Mouse (Mus musculus): ENCODE results near the gene Msi1. TPM values are rescaled to one million over a fixed set of nuclear protein-coding genes. Genes with fewer than 3 reads are reported as not detected.

Gene Msi1
- total and polyA plus RNA-seq, 2 experiments from 2014 or later = 1.1 to 5.6 TPM

DNA sequence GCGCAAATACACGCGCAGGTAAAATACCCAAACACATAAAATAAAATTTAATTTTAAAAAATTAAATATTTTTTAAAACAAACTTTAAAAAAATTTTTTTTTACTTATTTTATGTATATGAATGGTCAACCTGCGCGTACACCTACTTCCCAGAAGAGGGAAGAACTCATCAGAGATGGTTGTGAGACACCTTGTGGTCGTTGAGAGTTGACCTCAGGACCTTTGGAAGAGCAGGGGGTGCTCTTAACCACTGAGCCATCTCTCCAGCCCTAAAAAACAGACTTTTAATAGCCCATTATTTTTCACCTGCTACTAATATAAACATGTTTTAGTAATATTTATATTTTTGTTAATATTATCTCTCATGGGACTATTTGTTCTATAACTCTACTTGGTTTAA lies 54.0 kb downstream of the Msi1 start:
- WGBS = 55% methylated on average over 6 of the region's 6 CpGs
- Histone ChIP-seq H3K27me3 (ENCODE audit: control insufficient read depth, insufficient read depth, low read length) (no peaks in the 10 kb centered on the region), H3K4me3 (ENCODE audit: low read depth, low read length) (no peak overlapping the region), H3K4me1 (ENCODE audit: control insufficient read depth, insufficient read depth) (0 out of 2 replicates have a peak, but pooled peaks cover 4% of the 10 kb centered on the region), H3K4me2 (ENCODE audit: low read depth, low read length) (no peak overlapping the region), H3K9me3 (replicated peaks; ENCODE audit: control insufficient read depth, low read length) (no peaks in the 10 kb centered on the region), H3K9ac (replicated peaks; ENCODE audit: low read depth, low read length) (no peak overlapping the region), H3K27ac (ENCODE audit: low read depth) (no peak overlapping the region), H3K36me3 (replicated peaks; ENCODE audit: control insufficient read depth, insufficient read depth, low read length) (peaks cover 11% of the 10 kb centered on the region)
- ATAC-seq (ENCODE audit: insufficient read depth, low read depth) (no peak), DNase-seq (ENCODE audit: low spot score) (no peak)
- TF ChIP-seq EP300 (IDR thresholded peaks at IDR 0.05; ENCODE audit: low read depth) (no peak), CTCF (IDR thresholded peaks at IDR 0.05; ENCODE audit: low read depth) (no peak)

DNA sequence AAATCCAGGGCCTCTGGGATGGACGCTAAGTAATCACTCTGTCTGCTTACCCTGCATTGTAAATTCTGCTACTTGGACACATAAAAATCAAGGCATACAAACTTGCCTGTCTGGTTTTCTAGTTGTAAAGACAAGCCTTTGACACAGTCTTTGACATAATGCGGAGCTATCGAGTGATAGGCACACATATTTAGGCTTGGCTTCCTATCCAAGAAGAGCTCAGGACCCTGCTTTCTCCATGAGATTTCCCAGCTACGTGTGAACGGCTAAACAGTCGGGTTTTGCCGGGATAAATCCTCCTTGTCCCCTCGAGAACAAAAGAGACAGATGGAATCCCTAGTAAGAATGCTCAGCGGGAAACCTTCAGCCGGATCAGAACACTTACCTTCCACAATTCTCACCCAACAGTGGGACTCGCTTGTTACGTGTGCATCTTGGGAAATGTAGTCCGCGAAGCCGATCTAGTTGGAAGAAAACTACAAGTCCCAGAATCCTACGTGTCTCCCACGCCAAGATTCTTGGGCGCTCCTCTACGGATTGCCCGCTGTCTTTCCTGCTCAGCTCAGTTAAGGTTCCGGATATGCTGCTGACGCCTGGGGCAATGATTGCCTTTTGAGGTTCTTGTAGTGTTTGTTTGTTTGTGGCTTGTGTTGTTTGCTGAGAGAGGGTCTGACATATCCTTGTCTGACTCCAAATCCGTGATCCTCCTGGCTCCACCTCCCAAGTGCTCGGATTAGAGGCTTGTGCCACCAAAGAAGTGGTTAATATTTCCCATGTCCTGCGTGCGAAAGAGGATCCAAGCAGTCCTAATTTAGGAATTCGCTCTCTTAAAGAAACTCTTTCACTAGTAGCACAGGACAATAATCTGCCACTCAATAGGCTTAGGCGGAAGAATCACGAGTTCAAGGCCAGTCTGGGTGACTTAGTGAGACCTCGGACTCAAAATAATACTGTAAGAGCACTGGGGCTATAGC lies 54.8 kb downstream of the Msi1 start, which contains the start of gene Sirt4:
Sirt4 (minus strand) TSS at position 779 of the 974 bp plus-strand sequence.
- TF ChIP-seq CTCF (IDR thresholded peaks at IDR 0.05; ENCODE audit: low read depth) (no peak), EP300 (IDR thresholded peaks at IDR 0.05; ENCODE audit: low read depth) (no peak)
- peaks cover 7% of the 10 kb centered on the region; the same call in 1 of the 2 replicates for H3K4me1 ChIP-seq (ENCODE audit: control insufficient read depth, insufficient read depth)
- DNase-seq (ENCODE audit: low spot score) (peak; percentile 98), ATAC-seq (ENCODE audit: insufficient read depth, low read depth) (peak; percentile 87)
- peaks cover 10% of the 10 kb centered on the region for H3K36me3 ChIP-seq (replicated peaks; ENCODE audit: control insufficient read depth, insufficient read depth, low read length)
- no peaks in the 10 kb centered on the region for H3K9me3 ChIP-seq (replicated peaks; ENCODE audit: control insufficient read depth, low read length)
- H3K27ac ChIP-seq (ENCODE audit: low read depth) = peak within 1 kb of the TSS; percentile 81
- 5% methylated on average over 30 of the region's 30 CpGs for WGBS
- peak within 1 kb of the TSS; percentile 70 for H3K4me2 ChIP-seq (ENCODE audit: low read depth, low read length)
- H3K27me3 ChIP-seq (ENCODE audit: control insufficient read depth, insufficient read depth, low read length) = no peaks in the 10 kb centered on the region
- H3K9ac ChIP-seq (replicated peaks; ENCODE audit: low read depth, low read length) = peak within 1 kb of the TSS; percentile 62
- H3K4me3 ChIP-seq (ENCODE audit: low read depth, low read length) = peak within 1 kb of the TSS; percentile 49

DNA sequence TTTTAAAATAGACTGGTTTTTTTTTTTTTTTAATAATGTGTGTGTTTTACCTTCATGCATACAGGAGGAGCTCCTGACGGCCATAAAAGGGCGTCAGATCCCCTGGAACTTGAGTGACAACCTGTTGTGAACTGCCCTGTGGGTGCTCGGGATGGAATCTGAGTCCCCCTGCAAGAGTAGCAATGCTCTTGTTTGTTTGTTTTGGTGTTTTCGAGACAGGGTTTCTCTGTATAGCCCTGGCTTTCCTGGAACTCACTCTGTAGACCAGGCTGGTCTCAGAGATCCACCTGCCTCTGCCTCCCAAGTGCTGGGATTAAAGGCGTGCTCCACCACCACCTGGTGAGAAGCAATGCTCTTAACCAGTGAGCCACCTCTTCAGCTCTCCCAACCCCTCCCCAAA lies 55.6 kb downstream of the Msi1 start:
- peak overlapping the region; percentile 70 for H3K4me2 ChIP-seq (ENCODE audit: low read depth, low read length)
- no peaks in the 10 kb centered on the region for H3K27me3 ChIP-seq (ENCODE audit: control insufficient read depth, insufficient read depth, low read length)
- H3K9me3 ChIP-seq (replicated peaks; ENCODE audit: control insufficient read depth, low read length) = no peaks in the 10 kb centered on the region
- peak overlapping the region; percentile 49 for H3K4me3 ChIP-seq (ENCODE audit: low read depth, low read length)
- H3K9ac ChIP-seq (replicated peaks; ENCODE audit: low read depth, low read length) = peak overlapping the region; percentile 62
- DNase-seq (ENCODE audit: low spot score) (no peak), ATAC-seq (ENCODE audit: insufficient read depth, low read depth) (no peak)
- peaks cover 7% of the 10 kb centered on the region; the same call in 1 of the 2 replicates for H3K4me1 ChIP-seq (ENCODE audit: control insufficient read depth, insufficient read depth)
- WGBS = 61% methylated on average over 5 of the region's 5 CpGs
- no peak for TF ChIP-seq EP300 (IDR thresholded peaks at IDR 0.05; ENCODE audit: low read depth)
- no peak for TF ChIP-seq CTCF (IDR thresholded peaks at IDR 0.05; ENCODE audit: low read depth)
- peaks cover 3% of the 10 kb centered on the region; the same call in 1 of the 2 replicates for H3K36me3 ChIP-seq (replicated peaks; ENCODE audit: control insufficient read depth, insufficient read depth, low read length)
- H3K27ac ChIP-seq (ENCODE audit: low read depth) = peak overlapping the region; percentile 81

DNA sequence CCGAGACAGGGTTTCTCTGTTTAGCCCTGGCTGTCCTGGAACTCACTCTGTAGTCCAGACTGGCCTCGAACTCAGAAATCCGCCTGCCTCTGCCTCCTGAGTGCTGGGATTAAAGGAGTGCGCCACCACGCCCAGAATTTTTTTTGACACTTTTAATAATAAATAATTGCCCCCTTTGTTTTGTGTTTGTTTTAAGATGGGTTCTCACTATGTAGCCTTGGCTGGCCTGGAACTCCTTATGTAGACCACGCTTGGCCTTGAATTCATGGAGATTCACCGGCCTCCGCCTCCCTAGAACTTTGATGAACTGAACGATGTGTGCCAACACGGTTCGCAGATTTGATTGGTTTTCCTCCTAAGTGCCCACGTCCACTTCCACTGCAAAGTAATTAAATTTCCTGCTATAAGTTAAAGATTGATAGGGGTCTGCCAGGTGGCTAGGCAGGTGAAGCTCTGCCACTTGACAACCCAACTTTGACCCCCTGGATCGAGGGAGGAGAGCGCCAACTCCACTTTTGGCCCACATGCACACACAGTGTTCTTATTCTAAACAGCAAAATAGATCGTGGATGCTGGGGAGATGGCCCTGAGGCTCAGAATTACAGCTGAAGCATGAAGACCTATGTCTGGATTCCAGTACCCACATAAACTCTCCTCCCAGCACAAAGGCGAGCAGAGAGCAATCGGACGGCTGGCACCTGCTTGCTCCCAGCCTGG lies 56.2 kb downstream of the Msi1 start:
- no peak for ATAC-seq (ENCODE audit: insufficient read depth, low read depth)
- H3K36me3 ChIP-seq (replicated peaks; ENCODE audit: control insufficient read depth, insufficient read depth, low read length) = no peaks in the 10 kb centered on the region
- H3K9me3 ChIP-seq (replicated peaks; ENCODE audit: control insufficient read depth, low read length) = no peaks in the 10 kb centered on the region
- TF ChIP-seq CTCF (IDR thresholded peaks at IDR 0.05; ENCODE audit: low read depth) = no peak
- no peak for TF ChIP-seq EP300 (IDR thresholded peaks at IDR 0.05; ENCODE audit: low read depth)
- no peak overlapping the region for H3K4me3 ChIP-seq (ENCODE audit: low read depth, low read length)
- no peak overlapping the region for H3K27ac ChIP-seq (ENCODE audit: low read depth)
- 83% methylated on average over 18 of the region's 18 CpGs for WGBS
- H3K27me3 ChIP-seq (ENCODE audit: control insufficient read depth, insufficient read depth, low read length) = no peaks in the 10 kb centered on the region
- H3K4me1 ChIP-seq (ENCODE audit: control insufficient read depth, insufficient read depth) = peaks cover 7% of the 10 kb centered on the region; the same call in 1 of the 2 replicates
- no peak for DNase-seq (ENCODE audit: low spot score)
- H3K9ac ChIP-seq (replicated peaks; ENCODE audit: low read depth, low read length) = no peak overlapping the region
- no peak overlapping the region for H3K4me2 ChIP-seq (ENCODE audit: low read depth, low read length)

DNA sequence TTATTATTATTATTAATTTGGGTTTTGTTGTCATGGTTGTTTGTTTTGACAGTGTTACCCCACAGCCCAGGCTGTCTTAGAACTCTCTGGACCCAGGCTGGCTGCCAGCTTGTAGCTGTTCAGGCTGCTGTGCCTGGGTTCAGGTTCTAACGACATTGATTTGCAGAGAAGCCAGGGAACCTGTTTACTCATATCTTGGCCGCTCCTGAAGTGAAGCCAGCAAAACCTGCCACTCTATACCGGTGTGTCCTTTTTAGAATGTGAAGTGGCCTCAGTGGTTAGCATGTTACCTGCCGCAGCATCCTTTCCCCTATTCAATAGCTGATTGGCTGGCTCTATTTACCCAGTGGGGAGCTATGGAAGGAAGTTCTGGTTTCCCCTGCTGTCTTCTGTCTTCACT lies 57.3 kb downstream of the Msi1 start:
- 46% methylated on average over 4 of the region's 4 CpGs for WGBS
- ATAC-seq (ENCODE audit: insufficient read depth, low read depth) (no peak), DNase-seq (ENCODE audit: low spot score) (no peak)
- no peaks in the 10 kb centered on the region for H3K27me3 ChIP-seq (ENCODE audit: control insufficient read depth, insufficient read depth, low read length)
- H3K4me1 ChIP-seq (ENCODE audit: control insufficient read depth, insufficient read depth) = peaks cover 12% of the 10 kb centered on the region; the same call in 1 of the 2 replicates
- no peaks in the 10 kb centered on the region for H3K9me3 ChIP-seq (replicated peaks; ENCODE audit: control insufficient read depth, low read length)
- no peak overlapping the region for H3K4me2 ChIP-seq (ENCODE audit: low read depth, low read length)
- no peak overlapping the region for H3K4me3 ChIP-seq (ENCODE audit: low read depth, low read length)
- no peak overlapping the region for H3K27ac ChIP-seq (ENCODE audit: low read depth)
- TF ChIP-seq CTCF (IDR thresholded peaks at IDR 0.05; ENCODE audit: low read depth) = no peak
- no peak for TF ChIP-seq EP300 (IDR thresholded peaks at IDR 0.05; ENCODE audit: low read depth)
- H3K9ac ChIP-seq (replicated peaks; ENCODE audit: low read depth, low read length) = no peak overlapping the region
- H3K36me3 ChIP-seq (replicated peaks; ENCODE audit: control insufficient read depth, insufficient read depth, low read length) = no peaks in the 10 kb centered on the region
